Mouse (Mus musculus): Measurements from ENCODE around the gene Wdr24.

GRCm38 (mm10) chr17:25801029-25801428 is 22.4 kb upstream of the Wdr24 start:
- TF ChIP-seq CTCF (IDR thresholded peaks at IDR 0.05; ENCODE audit: low read depth) (peak; percentile 81), EP300 (IDR thresholded peaks at IDR 0.05; ENCODE audit: low read depth) (no peak)
